Mouse (Mus musculus) ES-Bruce4 (cell line): Measurements from ENCODE around the gene Cd96. TPM values are rescaled to one million over a fixed set of nuclear protein-coding genes. Genes with fewer than 3 reads are reported as not detected.

Source experiments
- H3K27ac ChIP-seq: 2 replicates; pipeline ENCODE4 v1.5.1; 2012; ENCODE audit warnings: low read length, inconsistent platforms; ENCODE audit not compliant: insufficient read depth
- H3K27me3 ChIP-seq: 2 replicates; pipeline ENCODE4 v1.6.1; 2012; ENCODE audit warnings: mild to moderate bottlenecking, low read length, inconsistent platforms; ENCODE audit not compliant: control insufficient read depth, poor library complexity, insufficient read depth, severe bottlenecking
- H3K36me3 ChIP-seq: 2 replicates; pipeline ENCODE4 v1.6.1; 2012; ENCODE audit warnings: inconsistent platforms, mild to moderate bottlenecking, low read length, moderate library complexity; ENCODE audit not compliant: control insufficient read depth, poor library complexity, insufficient read depth, severe bottlenecking
- H3K4me1 ChIP-seq: one replicate; pipeline ENCODE4 v1.8.1; 2011; ENCODE audit warnings: low read length; ENCODE audit not compliant: control insufficient read depth, insufficient read depth
- H3K4me3 ChIP-seq: 2 replicates; pipeline ENCODE4 v1.5.1; 2011; ENCODE audit warnings: low read depth, mild to moderate bottlenecking, low read length
- H3K9ac ChIP-seq: 2 replicates; pipeline ENCODE4 v1.6.1; 2012; ENCODE audit warnings: low read depth, mild to moderate bottlenecking, inconsistent platforms; ENCODE audit not compliant: poor library complexity, severe bottlenecking
- H3K9me3 ChIP-seq: replicated peaks from 2 replicates; pipeline ENCODE4 v1.6.1; 2012; ENCODE audit warnings: mild to moderate bottlenecking, low read length, inconsistent platforms; ENCODE audit not compliant: control insufficient read depth, poor library complexity, insufficient read depth, severe bottlenecking
- CTCF ChIP-seq: IDR thresholded peaks from one replicate; pipeline ENCODE4 v1.8.1; 2011; ENCODE audit warnings: low read depth, low read length
- EP300 ChIP-seq: IDR thresholded peaks from 2 replicates; pipeline ENCODE4 v1.6.1; 2011; ENCODE audit warnings: low read depth, low read length; ENCODE audit not compliant: insufficient read depth
- POLR2A ChIP-seq: IDR thresholded peaks from one replicate; pipeline ENCODE4 v1.8.1; 2011; ENCODE audit warnings: low read length; ENCODE audit not compliant: insufficient read depth
- polyA plus RNA-seq: library from polyadenylated mRNA; stranded (reverse); fragments of >200 nt; gene quantifications from 2 replicates; pipeline ENCODE4 v1.2.4, GENCODE M21; 2011; ENCODE audit warnings: low read depth; ENCODE audit not compliant: missing spikeins, insufficient read depth, insufficient read length

The Cd96 gene
- polyA plus RNA-seq, 1 experiment: not detected

GRCm38 (mm10) chr16:46092935-46093334 is 27.1 kb downstream of the Cd96 start:
- no peak overlapping the region for H3K27ac ChIP-seq
- no peaks in the 10 kb centered on the region for H3K36me3 ChIP-seq
- no peaks in the 10 kb centered on the region for H3K27me3 ChIP-seq
- H3K4me3 ChIP-seq: no peak overlapping the region
- no peaks in the 10 kb centered on the region for H3K4me1 ChIP-seq
- no peak for TF ChIP-seq CTCF
- TF ChIP-seq POLR2A: no peak
- no peak for TF ChIP-seq EP300
- no peak overlapping the region for H3K9ac ChIP-seq
- H3K9me3 ChIP-seq: no peaks in the 10 kb centered on the region

DNA sequence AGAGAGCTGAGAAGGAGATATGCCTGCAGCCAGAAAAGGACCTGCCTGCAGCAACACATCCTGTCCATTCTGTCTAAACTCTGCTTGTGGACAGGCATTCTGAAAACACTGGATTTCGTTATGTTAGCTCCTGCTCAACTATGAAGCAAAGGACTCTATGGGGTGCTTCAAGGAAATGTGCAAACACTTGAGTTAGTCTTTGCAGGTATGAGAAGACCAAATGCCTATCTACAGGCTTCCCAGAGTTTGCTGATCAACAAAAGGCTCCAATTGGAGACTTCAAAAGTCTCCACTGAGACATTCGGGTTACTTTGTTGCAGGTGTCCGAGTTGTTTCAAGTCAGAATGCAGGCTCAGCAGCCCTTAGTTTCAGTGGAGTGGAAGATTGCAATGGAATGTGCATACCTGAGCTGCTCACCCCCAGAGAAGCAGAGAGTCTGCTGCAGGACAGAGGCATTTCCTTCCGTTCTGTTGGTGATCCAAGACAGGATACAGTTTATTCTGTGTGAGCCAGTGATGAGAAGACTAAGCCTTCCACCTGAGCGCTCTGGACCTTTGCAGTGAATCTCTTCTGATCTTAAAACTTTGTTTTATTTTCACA is 33.1 kb downstream of the Cd96 start:
- Histone ChIP-seq H3K4me3 (no peak overlapping the region), H3K27ac (no peak overlapping the region), H3K36me3 (no peaks in the 10 kb centered on the region), H3K9ac (no peak overlapping the region), H3K4me1 (no peaks in the 10 kb centered on the region), H3K9me3 (no peaks in the 10 kb centered on the region), H3K27me3 (no peaks in the 10 kb centered on the region)
- TF ChIP-seq CTCF: no peak
- no peak for TF ChIP-seq EP300
- TF ChIP-seq POLR2A: no peak

- no peak overlapping the region for H3K9ac ChIP-seq
- H3K27me3 ChIP-seq: no peaks in the 10 kb centered on the region
- no peaks in the 10 kb centered on the region for H3K4me1 ChIP-seq
- no peak overlapping the region for H3K27ac ChIP-seq
- no peaks in the 10 kb centered on the region for H3K36me3 ChIP-seq
- no peak for TF ChIP-seq CTCF
- no peaks in the 10 kb centered on the region for H3K9me3 ChIP-seq
- no peak overlapping the region for H3K4me3 ChIP-seq
Observed at GRCm38 (mm10) chr16:46068000-46068399, 52.1 kb downstream of the Cd96 start.

DNA sequence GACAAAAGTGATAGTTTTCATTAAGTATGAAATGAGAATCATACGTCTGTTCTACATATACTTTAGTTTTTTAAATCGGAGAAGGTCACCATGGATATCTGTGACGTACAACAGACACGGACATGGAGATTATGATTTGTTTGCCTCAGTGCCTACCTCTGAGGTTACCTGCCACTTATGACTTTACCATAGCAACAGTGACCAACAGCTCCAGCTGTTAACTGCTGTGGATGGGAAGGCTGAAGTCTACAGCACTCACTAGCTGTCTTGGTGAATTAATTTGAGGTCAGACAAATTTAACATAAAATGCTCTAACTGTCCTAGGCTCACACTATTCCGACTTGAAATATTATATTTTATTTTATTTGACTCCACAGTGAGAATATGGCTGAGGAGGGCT is 56.8 kb downstream of the Cd96 start:
- Histone ChIP-seq H3K4me1 (no peaks in the 10 kb centered on the region), H3K27me3 (no peaks in the 10 kb centered on the region), H3K4me3 (no peak overlapping the region), H3K36me3 (no peaks in the 10 kb centered on the region), H3K27ac (no peak overlapping the region), H3K9me3 (no peaks in the 10 kb centered on the region), H3K9ac (no peak overlapping the region)
- TF ChIP-seq CTCF (no peak), POLR2A (no peak), EP300 (no peak)

DNA sequence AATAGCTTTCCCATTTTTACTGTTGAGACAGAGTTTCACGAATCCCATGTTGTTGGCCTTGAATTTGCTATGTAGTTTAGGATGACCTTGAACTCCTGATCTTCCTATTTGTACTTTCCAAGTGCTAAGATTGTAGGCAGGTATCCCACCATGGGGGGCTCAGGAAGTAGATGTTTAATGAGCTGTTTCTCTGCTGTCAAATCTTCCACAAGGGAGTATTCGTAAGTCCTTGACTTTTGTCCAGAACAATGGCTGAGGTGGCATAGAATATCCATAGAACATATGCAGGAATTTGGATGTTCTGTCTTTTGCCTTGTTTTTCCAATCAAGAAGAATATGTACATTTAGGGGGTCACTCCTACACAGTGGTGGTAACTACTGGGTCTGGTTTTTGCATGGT is 73.1 kb downstream of the Cd96 start:
- no peaks in the 10 kb centered on the region for H3K27me3 ChIP-seq
- no peak for TF ChIP-seq POLR2A
- no peak for TF ChIP-seq CTCF
- no peak for TF ChIP-seq EP300
- H3K36me3 ChIP-seq: no peaks in the 10 kb centered on the region
- H3K4me1 ChIP-seq: no peaks in the 10 kb centered on the region
- H3K27ac ChIP-seq: no peak overlapping the region
- no peak overlapping the region for H3K4me3 ChIP-seq
- no peak overlapping the region for H3K9ac ChIP-seq
- H3K9me3 ChIP-seq: no peaks in the 10 kb centered on the region

DNA sequence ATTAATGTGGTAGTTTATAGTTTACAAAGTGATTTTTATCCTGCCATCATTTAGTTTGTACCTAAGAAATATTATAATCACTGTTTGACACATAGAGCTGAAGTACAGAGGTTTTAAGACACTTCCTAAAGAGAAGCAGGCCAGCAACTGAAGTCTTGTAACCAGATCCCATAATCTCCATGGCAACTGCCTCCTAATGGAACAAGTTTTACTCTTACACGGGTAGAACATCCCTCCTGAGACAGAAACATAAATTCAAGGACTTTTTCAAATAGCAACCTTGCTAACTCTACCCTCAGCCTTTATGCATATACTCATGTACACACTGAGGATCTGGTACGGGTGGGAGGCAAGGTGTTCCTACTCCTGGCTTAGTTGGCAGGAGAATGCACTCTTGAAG is 83.8 kb downstream of the Cd96 start:
- H3K4me3 ChIP-seq: no peak overlapping the region
- TF ChIP-seq CTCF (no peak), EP300 (no peak), POLR2A (no peak)
- no peaks in the 10 kb centered on the region for H3K4me1 ChIP-seq
- no peaks in the 10 kb centered on the region for H3K36me3 ChIP-seq
- no peaks in the 10 kb centered on the region for H3K9me3 ChIP-seq
- H3K27ac ChIP-seq: no peak overlapping the region
- H3K9ac ChIP-seq: no peak overlapping the region
- no peaks in the 10 kb centered on the region for H3K27me3 ChIP-seq

DNA sequence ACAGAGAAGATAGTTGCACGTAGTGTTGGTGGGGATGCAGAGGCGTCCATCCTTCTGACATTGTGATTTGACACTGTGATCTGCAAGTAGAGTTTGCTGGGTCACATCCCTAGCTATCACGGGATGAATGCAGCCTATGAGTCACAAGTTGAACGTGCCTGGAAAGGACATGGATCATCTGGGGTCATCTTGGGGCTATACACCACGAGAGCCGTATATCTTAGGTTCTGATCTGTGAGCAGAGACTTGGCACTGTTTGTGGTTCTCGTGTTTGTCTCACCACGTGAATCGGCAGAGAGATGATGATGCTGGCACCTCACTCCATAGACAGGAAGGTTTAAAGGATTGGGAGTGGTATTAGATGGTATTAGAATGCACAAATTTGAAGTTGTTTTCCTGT is 86.2 kb downstream of the Cd96 start:
- H3K9me3 ChIP-seq: no peaks in the 10 kb centered on the region
- H3K9ac ChIP-seq: no peak overlapping the region
- H3K27ac ChIP-seq: no peak overlapping the region
- no peaks in the 10 kb centered on the region for H3K27me3 ChIP-seq
- no peaks in the 10 kb centered on the region for H3K4me1 ChIP-seq
- no peak overlapping the region for H3K4me3 ChIP-seq
- no peak for TF ChIP-seq POLR2A
- no peak for TF ChIP-seq CTCF
- no peak for TF ChIP-seq EP300
- H3K36me3 ChIP-seq: no peaks in the 10 kb centered on the region
